Mouse (Mus musculus): ENCODE data around the gene Stbd1. TPM values are rescaled to one million over a fixed set of nuclear protein-coding genes. Genes with fewer than 3 reads are reported as not detected.

Gene Stbd1
- polyA plus RNA-seq, 2 experiments, result 14.6 to 27.8 TPM

DNA sequence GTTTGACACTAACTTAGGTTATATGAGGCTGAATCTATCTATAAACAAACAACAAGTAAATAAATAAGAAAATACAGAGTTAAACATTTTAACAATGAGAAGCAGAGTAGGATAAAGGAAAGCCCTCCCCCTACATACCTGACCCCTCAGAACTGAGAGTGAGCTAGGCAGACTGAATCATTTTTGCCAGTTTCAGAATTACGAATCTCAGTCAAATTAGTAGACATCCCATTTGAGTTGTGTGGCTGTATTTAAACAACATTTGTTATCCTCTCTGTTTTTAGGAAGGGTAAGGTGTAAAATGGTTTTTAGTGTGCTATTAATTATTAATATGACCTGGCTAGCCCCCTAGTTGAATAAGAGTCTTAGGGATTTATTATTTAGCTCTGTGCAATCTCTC lies 45.3 kb upstream of the Stbd1 start:
- H3K36me3 ChIP-seq (ENCODE audit: control insufficient read depth, insufficient read depth, low read length), result no peaks in the 10 kb centered on the region
- TF ChIP-seq POLR2A (IDR thresholded peaks at IDR 0.05; ENCODE audit: borderline replicate concordance, extremely low read depth, insufficient read depth, insufficient read length), result no peak
- no peak overlapping the region for H3K4me3 ChIP-seq (replicated peaks; ENCODE audit: low read length)
- no peak overlapping the region for H3K27ac ChIP-seq (replicated peaks; ENCODE audit: low read depth, low read length)
- 92% methylated on average over 1 of the region's 1 CpGs for WGBS
- no peaks in the 10 kb centered on the region for H3K27me3 ChIP-seq (ENCODE audit: control insufficient read depth, insufficient read depth, low read length)
- no peaks in the 10 kb centered on the region for H3K4me1 ChIP-seq (ENCODE audit: control insufficient read depth, insufficient read depth, low read length)
- no peak overlapping the region for H3K9ac ChIP-seq (ENCODE audit: low read depth, low read length, severe bottlenecking)
- H3K4me2 ChIP-seq (replicated peaks; ENCODE audit: low read depth, low read length, severe bottlenecking), result no peak overlapping the region
- H3K9me3 ChIP-seq (ENCODE audit: control insufficient read depth, low read length), result no peaks in the 10 kb centered on the region
- ATAC-seq (ENCODE audit: low FRiP score, low read depth) (no peak), DNase-seq (ENCODE audit: low spot score) (no peak)

DNA sequence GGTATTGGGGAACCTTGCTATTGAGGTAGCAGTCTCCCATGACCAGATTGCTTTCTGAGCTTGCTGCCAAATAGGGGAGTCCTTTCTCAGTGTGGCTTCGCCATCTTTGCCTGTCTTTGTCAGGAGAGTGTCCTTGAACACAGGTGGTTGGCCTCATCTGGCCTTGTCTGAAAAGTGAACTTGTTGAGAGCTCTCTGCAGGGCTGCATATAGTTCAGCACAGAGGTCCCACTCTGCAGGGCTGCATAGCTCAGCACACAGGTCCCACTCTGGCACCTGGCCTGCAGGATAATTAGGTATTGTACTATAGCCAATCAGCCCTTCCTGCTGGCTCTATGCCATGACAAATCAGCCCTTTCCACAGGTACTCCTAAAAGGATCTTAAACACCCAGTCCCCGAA lies 42.6 kb upstream of the Stbd1 start:
- H3K9me3 ChIP-seq (ENCODE audit: control insufficient read depth, low read length), result no peaks in the 10 kb centered on the region
- no peak overlapping the region for H3K4me3 ChIP-seq (replicated peaks; ENCODE audit: low read length)
- WGBS, result 61% methylated on average over 2 of the region's 2 CpGs
- H3K4me2 ChIP-seq (replicated peaks; ENCODE audit: low read depth, low read length, severe bottlenecking), result no peak overlapping the region
- H3K36me3 ChIP-seq (ENCODE audit: control insufficient read depth, insufficient read depth, low read length), result no peaks in the 10 kb centered on the region
- DNase-seq (ENCODE audit: low spot score) (no peak), ATAC-seq (ENCODE audit: low FRiP score, low read depth) (no peak)
- H3K27me3 ChIP-seq (ENCODE audit: control insufficient read depth, insufficient read depth, low read length), result no peaks in the 10 kb centered on the region
- H3K4me1 ChIP-seq (ENCODE audit: control insufficient read depth, insufficient read depth, low read length), result no peaks in the 10 kb centered on the region
- no peak overlapping the region for H3K27ac ChIP-seq (replicated peaks; ENCODE audit: low read depth, low read length)
- no peak for TF ChIP-seq POLR2A (IDR thresholded peaks at IDR 0.05; ENCODE audit: borderline replicate concordance, extremely low read depth, insufficient read depth, insufficient read length)
- no peak overlapping the region for H3K9ac ChIP-seq (ENCODE audit: low read depth, low read length, severe bottlenecking)

DNA sequence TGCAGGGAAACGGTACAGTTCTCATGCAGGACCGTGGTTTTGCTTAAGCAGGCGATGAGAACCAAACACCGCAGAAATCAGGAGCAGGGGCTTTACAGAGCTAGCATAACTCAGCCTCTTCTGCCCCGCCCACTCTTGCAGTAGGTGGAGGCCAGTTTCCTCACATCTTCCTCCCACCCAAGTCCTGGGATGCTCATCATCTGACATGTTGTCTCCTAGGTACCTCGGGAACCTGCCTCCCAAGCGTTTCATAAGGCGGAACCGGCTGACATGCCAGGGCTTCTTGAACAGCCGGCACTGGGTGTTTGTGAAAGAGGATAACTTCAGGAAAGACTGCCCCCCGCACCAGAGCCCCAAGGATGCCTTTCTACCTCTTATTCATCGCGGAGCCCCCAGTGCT lies 40.8 kb upstream of the Stbd1 start:
- Histone ChIP-seq H3K9me3 (ENCODE audit: control insufficient read depth, low read length) (no peaks in the 10 kb centered on the region), H3K4me1 (ENCODE audit: control insufficient read depth, insufficient read depth, low read length) (no peaks in the 10 kb centered on the region), H3K4me2 (replicated peaks; ENCODE audit: low read depth, low read length, severe bottlenecking) (no peak overlapping the region), H3K27ac (replicated peaks; ENCODE audit: low read depth, low read length) (no peak overlapping the region), H3K4me3 (replicated peaks; ENCODE audit: low read length) (no peak overlapping the region), H3K36me3 (ENCODE audit: control insufficient read depth, insufficient read depth, low read length) (no peaks in the 10 kb centered on the region), H3K27me3 (ENCODE audit: control insufficient read depth, insufficient read depth, low read length) (no peaks in the 10 kb centered on the region), H3K9ac (ENCODE audit: low read depth, low read length, severe bottlenecking) (no peak overlapping the region)
- TF ChIP-seq POLR2A (IDR thresholded peaks at IDR 0.05; ENCODE audit: borderline replicate concordance, extremely low read depth, insufficient read depth, insufficient read length), result no peak
- ATAC-seq (ENCODE audit: low FRiP score, low read depth) (no peak), DNase-seq (ENCODE audit: low spot score) (no peak)
- WGBS, result 79% methylated on average over 13 of the region's 13 CpGs

DNA sequence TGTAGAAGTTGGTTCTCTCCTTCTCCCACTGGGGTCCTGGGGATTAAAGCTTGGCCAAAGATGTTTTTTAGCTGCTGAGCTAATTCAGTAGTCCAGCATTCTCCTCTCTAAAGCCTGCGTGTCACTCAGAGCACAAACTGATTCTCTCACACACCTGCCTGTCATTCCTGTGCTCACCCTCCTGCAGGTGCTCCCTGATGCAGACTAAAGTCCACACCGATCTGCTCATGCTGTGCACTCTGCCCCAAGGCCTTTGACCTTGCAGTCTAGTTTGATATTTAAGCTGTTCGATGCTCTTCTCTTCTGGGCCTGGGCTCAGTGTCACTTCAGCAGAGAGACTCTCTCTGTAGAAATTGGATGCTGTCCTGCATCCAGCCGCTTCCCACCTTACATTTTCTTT lies 31.6 kb upstream of the Stbd1 start:
- Histone ChIP-seq H3K9ac (ENCODE audit: low read depth, low read length, severe bottlenecking) (no peak overlapping the region), H3K4me3 (replicated peaks; ENCODE audit: low read length) (no peak overlapping the region), H3K4me1 (ENCODE audit: control insufficient read depth, insufficient read depth, low read length) (no peaks in the 10 kb centered on the region), H3K27me3 (ENCODE audit: control insufficient read depth, insufficient read depth, low read length) (no peaks in the 10 kb centered on the region), H3K9me3 (ENCODE audit: control insufficient read depth, low read length) (no peaks in the 10 kb centered on the region), H3K4me2 (replicated peaks; ENCODE audit: low read depth, low read length, severe bottlenecking) (no peak overlapping the region), H3K36me3 (ENCODE audit: control insufficient read depth, insufficient read depth, low read length) (no peaks in the 10 kb centered on the region), H3K27ac (replicated peaks; ENCODE audit: low read depth, low read length) (no peak overlapping the region)
- WGBS, result 82% methylated on average over 4 of the region's 4 CpGs
- TF ChIP-seq POLR2A (IDR thresholded peaks at IDR 0.05; ENCODE audit: borderline replicate concordance, extremely low read depth, insufficient read depth, insufficient read length), result no peak
- no peak for ATAC-seq (ENCODE audit: low FRiP score, low read depth)
- DNase-seq (ENCODE audit: low spot score), result no peak

DNA sequence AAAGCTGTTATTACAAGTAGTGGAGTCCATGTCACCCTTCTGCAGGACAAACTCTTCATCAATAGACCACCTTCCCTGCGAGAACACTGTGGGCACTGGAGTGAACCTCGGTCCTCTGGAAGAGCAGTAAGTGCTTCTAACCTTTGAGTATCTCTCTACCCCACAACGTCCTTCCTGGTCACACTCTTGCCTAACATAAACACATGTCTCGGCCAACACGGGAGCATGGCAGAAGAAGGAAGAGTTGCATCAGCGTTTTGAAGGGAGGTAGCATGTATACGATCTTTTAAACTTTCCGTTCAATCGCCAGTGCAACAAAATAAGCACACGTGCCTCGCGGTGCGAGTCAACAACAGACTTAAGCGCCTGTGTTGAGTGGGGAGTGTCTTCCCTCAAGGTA lies 23.3 kb upstream of the Stbd1 start:
- no peak for ATAC-seq (ENCODE audit: low FRiP score, low read depth)
- Histone ChIP-seq H3K9me3 (ENCODE audit: control insufficient read depth, low read length) (no peaks in the 10 kb centered on the region), H3K27me3 (ENCODE audit: control insufficient read depth, insufficient read depth, low read length) (no peaks in the 10 kb centered on the region), H3K27ac (replicated peaks; ENCODE audit: low read depth, low read length) (no peak overlapping the region), H3K4me3 (replicated peaks; ENCODE audit: low read length) (no peak overlapping the region), H3K4me1 (ENCODE audit: control insufficient read depth, insufficient read depth, low read length) (no peaks in the 10 kb centered on the region), H3K36me3 (ENCODE audit: control insufficient read depth, insufficient read depth, low read length) (no peaks in the 10 kb centered on the region), H3K4me2 (replicated peaks; ENCODE audit: low read depth, low read length, severe bottlenecking) (no peak overlapping the region), H3K9ac (ENCODE audit: low read depth, low read length, severe bottlenecking) (no peak overlapping the region)
- no peak for DNase-seq (ENCODE audit: low spot score)
- no peak for TF ChIP-seq POLR2A (IDR thresholded peaks at IDR 0.05; ENCODE audit: borderline replicate concordance, extremely low read depth, insufficient read depth, insufficient read length)
- 85% methylated on average over 14 of the region's 14 CpGs for WGBS

DNA sequence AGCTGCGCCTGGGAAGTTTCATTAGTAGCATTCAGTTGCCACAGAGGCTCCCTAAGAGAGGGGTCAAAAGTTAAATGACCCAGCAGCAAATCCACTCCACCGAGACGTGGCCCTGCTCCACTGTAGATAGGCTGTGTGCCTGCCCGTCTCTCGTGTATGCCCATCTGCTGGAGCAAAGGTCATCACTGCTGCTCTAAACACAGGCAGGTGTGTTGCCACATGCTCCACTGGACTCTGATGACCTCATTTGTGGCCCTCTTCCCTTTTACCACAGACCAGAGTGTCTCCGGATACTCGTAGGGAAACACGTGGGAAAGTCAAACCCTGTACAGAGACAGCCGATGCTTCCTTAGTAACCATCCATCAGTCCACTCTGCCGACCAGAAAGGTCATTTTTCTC lies 16.9 kb upstream of the Stbd1 start:
- H3K27ac ChIP-seq (replicated peaks; ENCODE audit: low read depth, low read length), result no peak overlapping the region
- WGBS, result 51% methylated on average over 10 of the region's 10 CpGs
- no peaks in the 10 kb centered on the region for H3K36me3 ChIP-seq (ENCODE audit: control insufficient read depth, insufficient read depth, low read length)
- no peak for TF ChIP-seq POLR2A (IDR thresholded peaks at IDR 0.05; ENCODE audit: borderline replicate concordance, extremely low read depth, insufficient read depth, insufficient read length)
- no peak for ATAC-seq (ENCODE audit: low FRiP score, low read depth)
- H3K4me1 ChIP-seq (ENCODE audit: control insufficient read depth, insufficient read depth, low read length), result no peaks in the 10 kb centered on the region
- H3K4me3 ChIP-seq (replicated peaks; ENCODE audit: low read length), result no peak overlapping the region
- no peaks in the 10 kb centered on the region for H3K9me3 ChIP-seq (ENCODE audit: control insufficient read depth, low read length)
- no peak for DNase-seq (ENCODE audit: low spot score)
- H3K9ac ChIP-seq (ENCODE audit: low read depth, low read length, severe bottlenecking), result no peak overlapping the region
- H3K27me3 ChIP-seq (ENCODE audit: control insufficient read depth, insufficient read depth, low read length), result no peaks in the 10 kb centered on the region
- no peak overlapping the region for H3K4me2 ChIP-seq (replicated peaks; ENCODE audit: low read depth, low read length, severe bottlenecking)
